Mouse (Mus musculus): ENCODE measurements around the gene Katnal1.

DNA sequence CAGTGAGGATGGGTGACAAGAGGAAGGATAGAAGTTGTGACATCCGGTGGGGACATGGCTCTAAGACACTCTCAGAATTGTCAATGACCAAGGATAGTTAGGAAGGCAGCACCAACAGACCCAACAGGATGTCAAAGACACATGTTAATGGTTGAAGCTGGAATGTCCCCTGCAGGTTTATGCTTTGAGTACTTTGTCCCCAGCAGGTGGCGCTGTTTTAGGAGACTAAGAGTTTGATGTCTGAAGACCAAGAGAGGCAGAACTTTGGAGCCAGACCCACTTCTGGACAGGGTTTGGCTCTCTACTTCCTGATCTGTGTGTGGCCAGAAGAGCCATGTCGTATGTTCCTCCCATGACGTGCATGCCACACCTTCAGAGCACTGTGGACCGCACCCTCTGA, 82.1 kb downstream of the Katnal1 start:
- TF ChIP-seq GATA1 (IDR thresholded peaks at IDR 0.05; ENCODE audit: low read length) (no peak), TAL1 (IDR thresholded peaks at IDR 0.05; ENCODE audit: low read length) (no peak)

Measured in erythroblast, embryonic 14.5 days (primary cell).